Mouse (Mus musculus): ENCODE results near the gene Atxn1. TPM values are rescaled to one million over a fixed set of nuclear protein-coding genes. Genes with fewer than 3 reads are reported as not detected.

Atxn1 gene
- total and polyA plus RNA-seq, 3 experiments, result 0.39 to 1.1 TPM; not detected in 1

DNA sequence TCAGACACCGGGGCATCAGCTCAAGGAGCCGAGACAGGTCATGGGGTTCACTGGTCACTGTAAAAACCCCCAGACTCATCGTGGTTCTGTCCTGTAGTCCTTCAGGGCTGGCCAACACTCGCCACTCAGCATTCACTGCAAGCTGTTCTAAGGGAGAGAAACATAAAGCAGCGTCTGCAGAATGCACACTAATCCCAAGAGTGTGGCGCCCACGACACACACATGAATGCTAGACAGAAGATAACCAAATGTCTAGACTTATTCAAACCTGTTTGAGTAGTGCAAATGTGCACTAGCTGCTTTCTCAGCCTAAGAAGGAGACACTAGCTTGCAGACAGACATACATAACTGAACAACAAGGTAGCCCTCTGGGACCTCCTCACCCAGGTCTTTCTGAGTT lies 321.9 kb downstream of the Atxn1 start:
- Histone ChIP-seq H3K9ac (ENCODE audit: control insufficient read depth, low read depth, low read length, poor library complexity, severe bottlenecking) (no peak overlapping the region), H3K36me3 (ENCODE audit: control insufficient read depth in 1 of 2, insufficient read depth in 2 of 2, low read length in 2 of 2) (peaks cover 0 to 15% of the 10 kb centered on the region in 2 experiments; a peak in 2 of 4 replicates), H3K27ac (ENCODE audit: control insufficient read depth, low read depth, low read length) (no peak overlapping the region), H3K27me3 (ENCODE audit: control insufficient read depth in 1 of 2, insufficient read depth in 2 of 2, low read length in 2 of 2) (no peaks in the 10 kb centered on the region), H3K79me2 (ENCODE audit: control insufficient read depth, insufficient read depth, low read length, poor library complexity) (no peaks in the 10 kb centered on the region), H3K4me3 (ENCODE audit: control insufficient read depth in 1 of 2, insufficient read depth in 1 of 2, low read depth in 2 of 2, low read length in 2 of 2) (no peak overlapping the region), H3K9me3 (replicated peaks; ENCODE audit: insufficient read depth, low read length) (no peaks in the 10 kb centered on the region), H3K4me1 (ENCODE audit: control insufficient read depth in 1 of 2, insufficient read depth in 2 of 2, low read length in 2 of 2) (peaks cover 3 to 11% of the 10 kb centered on the region in 2 experiments)
- no peak for DNase-seq (ENCODE audit: low read depth, low spot score)
- TF ChIP-seq UBTF (IDR thresholded peaks at IDR 0.05; ENCODE audit: borderline replicate concordance, insufficient read depth, low read depth, low read length), result no peak
- TF ChIP-seq ZC3H11A (IDR thresholded peaks at IDR 0.05; ENCODE audit: low read depth, low read length), result no peak
- no peak for TF ChIP-seq BHLHE40 (IDR thresholded peaks at IDR 0.05; ENCODE audit: borderline replicate concordance, low read depth, low read length)
- no peak for TF ChIP-seq TCF12 (IDR thresholded peaks at IDR 0.05; ENCODE audit: low read depth, low read length)
- no peak for TF ChIP-seq ZKSCAN1 (IDR thresholded peaks at IDR 0.05; ENCODE audit: low read depth, low read length)
- TF ChIP-seq SMC3 (IDR thresholded peaks at IDR 0.05; ENCODE audit: low read depth, low read length), result no peak
- TF ChIP-seq CHD2 (IDR thresholded peaks at IDR 0.05; ENCODE audit: low read length), result no peak
- no peak for TF ChIP-seq MAX (IDR thresholded peaks at IDR 0.05; ENCODE audit: low read length)
- TF ChIP-seq ZMIZ1 (IDR thresholded peaks at IDR 0.05; ENCODE audit: low read depth, low read length), result no peak
- TF ChIP-seq TBP (IDR thresholded peaks at IDR 0.05; ENCODE audit: low read depth, low read length), result no peak
- TF ChIP-seq POLR2AphosphoS2 (IDR thresholded peaks at IDR 0.05; ENCODE audit: low read length), result no peak
- TF ChIP-seq RCOR1 (IDR thresholded peaks at IDR 0.05; ENCODE audit: low read depth, low read length), result no peak
- TF ChIP-seq POLR2A (IDR thresholded peaks at IDR 0.05; ENCODE audit: control insufficient read depth in 1 of 2, insufficient read depth in 1 of 2, low read depth in 1 of 2, low read length in 2 of 2, poor library complexity in 1 of 2), result no peak
- TF ChIP-seq ETS1 (IDR thresholded peaks at IDR 0.05; ENCODE audit: low read depth, low read length), result no peak
- no peak for TF ChIP-seq JUND (IDR thresholded peaks at IDR 0.05; ENCODE audit: low read depth, low read length)

GRCm38 (mm10) chr13:45640431-45640830 lies 324.4 kb downstream of the Atxn1 start:
- Histone ChIP-seq H3K27me3 (ENCODE audit: control insufficient read depth in 1 of 2, insufficient read depth in 2 of 2, low read length in 2 of 2) (no peaks in the 10 kb centered on the region), H3K36me3 (ENCODE audit: control insufficient read depth in 1 of 2, insufficient read depth in 2 of 2, low read length in 2 of 2) (peaks cover 0 to 29% of the 10 kb centered on the region in 2 experiments; a peak in 2 of 4 replicates), H3K27ac (ENCODE audit: control insufficient read depth, low read depth, low read length) (no peak overlapping the region), H3K4me3 (ENCODE audit: control insufficient read depth in 1 of 2, insufficient read depth in 1 of 2, low read depth in 2 of 2, low read length in 2 of 2) (no peak overlapping the region), H3K79me2 (ENCODE audit: control insufficient read depth, insufficient read depth, low read length, poor library complexity) (no peaks in the 10 kb centered on the region), H3K9ac (ENCODE audit: control insufficient read depth, low read depth, low read length, poor library complexity, severe bottlenecking) (no peak overlapping the region), H3K4me1 (ENCODE audit: control insufficient read depth in 1 of 2, insufficient read depth in 2 of 2, low read length in 2 of 2) (peaks cover 8 to 27% of the 10 kb centered on the region in 2 experiments), H3K9me3 (replicated peaks; ENCODE audit: insufficient read depth, low read length) (no peaks in the 10 kb centered on the region)
- no peak for TF ChIP-seq POLR2AphosphoS5 (IDR thresholded peaks at IDR 0.05; ENCODE audit: borderline replicate concordance, low read depth, low read length)
- TF ChIP-seq MEF2A (IDR thresholded peaks at IDR 0.05; ENCODE audit: extremely low read depth, insufficient replicate concordance, low read depth, low read length, poor library complexity, severe bottlenecking), result no peak
- TF ChIP-seq RAD21 (IDR thresholded peaks at IDR 0.05; ENCODE audit: low read depth, low read length), result no peak
- no peak for TF ChIP-seq USF2 (IDR thresholded peaks at IDR 0.05; ENCODE audit: borderline replicate concordance in 1 of 2, insufficient read depth in 1 of 2, low read depth in 1 of 2, low read length in 2 of 2)
- no peak for TF ChIP-seq USF1 (IDR thresholded peaks at IDR 0.05; ENCODE audit: low read depth, low read length)
- no peak for TF ChIP-seq TCF12 (IDR thresholded peaks at IDR 0.05; ENCODE audit: low read depth, low read length)
- TF ChIP-seq MYC (IDR thresholded peaks at IDR 0.05; ENCODE audit: low read depth, low read length), result no peak
- TF ChIP-seq NRF1 (IDR thresholded peaks at IDR 0.05; ENCODE audit: insufficient read depth, low read depth, low read length, poor library complexity, severe bottlenecking), result no peak
- TF ChIP-seq RCOR1 (IDR thresholded peaks at IDR 0.05; ENCODE audit: low read depth, low read length), result no peak
- no peak for DNase-seq (ENCODE audit: low read depth, low spot score)
